Mouse (Mus musculus) bone marrow, adult 2 months (tissue): Measurements from ENCODE around the gene Mtss1l. TPM values are rescaled to one million over a fixed set of nuclear protein-coding genes. Genes with fewer than 3 reads are reported as not detected.

Source experiments
- H3K27ac ChIP-seq: fragments of 200-500 bp; 2 replicates; pipeline ENCODE4 v1.5.1; 2012; ENCODE audit warnings: low read depth, mild to moderate bottlenecking, control low read depth, inconsistent platforms, low read length; ENCODE audit not compliant: control insufficient read depth, poor library complexity, insufficient read depth
- H3K4me1 ChIP-seq: fragments of 200-500 bp; 2 replicates; pipeline ENCODE4 v1.6.1; 2011; ENCODE audit warnings: low read length; ENCODE audit not compliant: control insufficient read depth, insufficient read depth
- H3K4me3 ChIP-seq: fragments of 200-500 bp; replicated peaks from 2 replicates; pipeline ENCODE3; 2011; ENCODE audit warnings: mild to moderate bottlenecking, low read depth, low read length, control low read depth; ENCODE audit not compliant: control insufficient read depth
- CTCF ChIP-seq: fragments of 200-500 bp; IDR thresholded peaks from 2 replicates; pipeline ENCODE4 v1.5.1; 2011; ENCODE audit warnings: low read length, control low read depth; ENCODE audit not compliant: control insufficient read depth, insufficient read depth
- POLR2A ChIP-seq: fragments of 200-500 bp; IDR thresholded peaks from 2 replicates; pipeline ENCODE4 v1.6.1; 2011; ENCODE audit warnings: low read depth, mild to moderate bottlenecking, control low read depth, low read length, borderline replicate concordance; ENCODE audit not compliant: control insufficient read depth
- WGBS: fragments of 180-500 bp; shearing (Covaris S2); methylation state at CpG from one replicate; pipeline ENCODE4 v1.1.7; 2018; 5-methylcytosine and 5-hydroxymethylcytosine counted together
- polyA plus RNA-seq: library from polyadenylated mRNA; stranded (reverse); fragments of >200 nt; gene quantifications from 2 replicates; pipeline ENCODE4 v1.2.4, GENCODE M21; 2011; ENCODE audit warnings: low replicate concordance; ENCODE audit not compliant: missing spikeins, insufficient read depth, insufficient read length

Gene Mtss1l
- polyA plus RNA-seq, 1 experiment = 7.6 TPM

DNA sequence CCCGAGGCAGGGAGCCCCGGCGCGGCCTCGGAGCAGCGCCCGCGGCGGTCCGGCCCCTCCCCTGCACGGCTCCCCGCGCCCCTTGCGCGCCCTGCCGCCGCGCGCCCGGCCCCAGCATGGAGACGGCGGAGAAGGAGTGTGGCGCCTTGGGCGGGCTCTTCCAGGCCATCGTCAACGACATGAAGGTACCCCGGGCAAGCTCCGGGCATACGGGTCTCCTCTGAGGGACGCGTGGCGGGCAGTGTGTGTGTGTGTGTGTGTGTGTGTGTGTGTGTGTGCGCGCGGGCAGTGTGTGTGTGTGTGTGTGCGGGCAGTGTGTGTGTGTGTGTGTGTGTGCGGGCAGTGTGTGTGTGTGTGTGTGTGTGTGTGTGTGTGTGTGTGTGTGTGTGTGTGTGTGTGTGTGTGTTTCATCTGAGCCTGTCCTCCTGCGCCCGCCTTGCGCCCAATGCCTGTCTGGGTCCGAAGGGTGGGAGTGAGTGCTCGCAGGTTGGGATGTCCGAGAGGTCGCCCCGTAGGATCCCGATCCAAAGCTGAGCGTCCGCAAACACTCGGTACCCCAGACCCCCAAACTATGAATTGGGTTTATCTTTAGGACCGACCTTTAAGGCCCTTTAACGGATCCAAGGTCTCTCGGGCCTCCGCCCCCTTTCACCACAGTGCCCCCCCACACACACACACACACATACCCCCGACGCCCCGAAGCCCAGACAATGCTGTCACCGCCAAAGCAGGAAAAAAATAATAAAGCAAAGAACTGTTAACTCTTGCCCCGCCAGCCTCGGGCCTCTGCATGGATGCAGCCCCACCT, 534 bp downstream of the Mtss1l start:
- TF ChIP-seq POLR2A (no peak), CTCF (no peak)
- Histone ChIP-seq H3K27ac (peak overlapping the region; percentile 21; the same call in 1 of the 2 replicates), H3K4me3 (peak overlapping the region; percentile 34), H3K4me1 (no peaks in the 10 kb centered on the region)
- 6% methylated on average over 59 of the region's 59 CpGs for WGBS

DNA sequence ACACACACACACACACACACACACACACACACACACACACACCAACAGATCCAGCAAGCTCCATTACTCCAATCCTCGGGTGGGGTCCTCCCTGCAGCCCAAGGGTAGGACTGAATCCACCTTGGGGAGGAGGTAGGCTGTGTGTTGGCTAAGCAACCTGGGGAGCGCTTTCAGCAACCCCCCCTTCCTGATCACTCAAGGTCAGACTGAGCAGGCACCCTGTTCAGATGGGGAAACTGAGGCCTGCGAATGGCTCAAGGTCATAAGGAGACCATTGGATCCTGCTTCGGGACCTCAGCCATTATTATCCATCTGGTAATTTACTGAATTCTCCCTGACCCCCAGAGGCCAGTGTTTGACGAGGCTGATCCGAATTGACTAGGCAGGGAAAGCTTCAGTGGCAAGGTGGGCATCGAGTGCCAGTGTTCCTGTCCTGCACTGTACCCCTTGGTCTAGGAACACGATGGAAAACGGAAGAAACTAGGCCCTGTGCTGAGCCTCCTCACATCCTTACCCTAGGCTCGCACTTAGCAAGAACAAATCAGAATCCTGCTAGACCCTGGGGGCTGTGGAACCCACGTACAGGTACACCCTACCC, 1.2 kb downstream of the Mtss1l start:
- TF ChIP-seq CTCF (no peak), POLR2A (no peak)
- Histone ChIP-seq H3K4me3 (no peak overlapping the region), H3K27ac (no peak overlapping the region), H3K4me1 (no peaks in the 10 kb centered on the region)
- WGBS = 69% methylated on average over 11 of the region's 11 CpGs

DNA sequence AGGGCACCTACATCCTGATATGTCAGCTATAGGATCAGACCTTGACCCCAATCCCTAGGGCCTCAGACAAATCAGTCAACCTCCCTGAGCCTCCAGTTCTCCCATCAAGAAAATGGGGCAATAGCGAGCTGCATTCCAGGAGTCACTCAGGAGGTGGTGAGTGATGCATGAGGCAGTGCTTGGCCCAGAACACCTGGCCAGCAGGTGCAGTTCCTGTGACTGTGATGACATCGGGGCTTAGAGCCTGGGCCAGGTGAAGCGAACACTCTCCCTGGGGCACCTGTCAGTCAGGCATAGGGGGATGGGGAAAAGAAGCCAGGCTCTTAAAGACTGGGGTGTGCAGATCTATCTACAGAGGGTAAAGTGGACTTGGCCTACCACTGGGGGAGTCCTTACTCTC, 3.2 kb downstream of the Mtss1l start:
- Histone ChIP-seq H3K27ac (no peak overlapping the region), H3K4me1 (no peaks in the 10 kb centered on the region), H3K4me3 (no peak overlapping the region)
- TF ChIP-seq POLR2A (no peak), CTCF (no peak)
- WGBS = 84% methylated on average over 3 of the region's 3 CpGs

DNA sequence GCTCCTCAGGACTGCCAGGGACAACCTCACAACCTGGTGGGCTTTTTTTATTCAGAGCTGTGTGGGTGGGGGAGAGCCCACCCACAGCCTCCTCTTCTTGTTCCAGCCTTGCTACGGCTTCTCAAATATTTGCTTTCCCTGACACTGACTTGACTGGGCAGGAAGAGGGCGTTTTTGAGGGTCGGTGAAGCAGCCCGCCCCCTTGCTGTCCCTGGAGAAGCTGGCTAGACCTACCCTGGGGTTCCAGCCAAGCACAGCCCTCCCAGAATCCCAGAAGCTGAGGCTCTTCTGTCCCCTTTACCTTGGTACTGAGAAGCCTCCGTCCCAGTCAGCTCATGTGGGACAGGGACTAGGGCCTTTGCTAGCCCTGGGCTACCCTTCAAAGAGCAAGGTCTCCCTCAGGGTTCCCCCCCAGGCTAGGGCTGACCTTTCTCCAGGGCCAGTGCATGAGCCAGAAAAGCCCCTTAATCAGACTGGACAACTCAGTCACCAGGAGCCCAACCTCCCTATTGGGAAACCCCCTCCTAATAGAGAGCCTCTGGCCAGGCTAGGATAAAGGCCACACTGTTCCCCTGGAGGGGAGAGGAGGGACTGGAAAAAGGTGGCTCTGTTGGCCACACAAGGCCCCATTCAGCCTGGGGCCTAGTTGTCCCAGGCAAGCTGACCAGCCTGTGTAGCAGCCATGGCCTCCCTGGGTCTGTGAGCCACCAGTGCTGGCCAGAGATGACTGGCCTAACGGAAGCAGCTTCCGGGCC, 4.0 kb downstream of the Mtss1l start:
- H3K27ac ChIP-seq = no peak overlapping the region
- TF ChIP-seq CTCF (no peak), POLR2A (no peak)
- WGBS = 74% methylated on average over 7 of the region's 7 CpGs
- H3K4me1 ChIP-seq = no peaks in the 10 kb centered on the region
- H3K4me3 ChIP-seq = no peak overlapping the region

DNA sequence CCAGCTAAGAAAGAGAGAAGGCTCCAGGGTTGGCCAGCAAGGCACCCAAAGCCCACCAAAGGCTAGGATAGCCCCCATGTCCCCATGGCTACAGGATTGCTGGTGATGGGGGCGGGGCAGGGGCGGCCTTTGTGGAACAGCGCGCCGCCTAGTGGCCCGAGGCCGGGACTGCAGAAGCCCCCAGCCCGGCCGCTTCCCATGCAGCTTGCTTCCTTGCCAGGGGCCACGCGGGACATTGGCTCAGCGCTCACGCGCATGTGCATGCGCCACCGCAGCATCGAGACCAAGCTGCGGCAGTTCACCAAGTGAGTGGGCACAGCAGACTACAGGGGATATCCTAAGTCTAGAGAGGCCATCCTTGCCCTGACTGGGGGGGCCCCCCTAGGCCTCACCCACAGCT, 5.6 kb downstream of the Mtss1l start:
- TF ChIP-seq CTCF (peak; percentile 19; the same call in 1 of the 2 replicates), POLR2A (no peak)
- WGBS = 31% methylated on average over 18 of the region's 18 CpGs
- H3K4me3 ChIP-seq = no peak overlapping the region
- H3K4me1 ChIP-seq = no peaks in the 10 kb centered on the region
- no peak overlapping the region for H3K27ac ChIP-seq

DNA sequence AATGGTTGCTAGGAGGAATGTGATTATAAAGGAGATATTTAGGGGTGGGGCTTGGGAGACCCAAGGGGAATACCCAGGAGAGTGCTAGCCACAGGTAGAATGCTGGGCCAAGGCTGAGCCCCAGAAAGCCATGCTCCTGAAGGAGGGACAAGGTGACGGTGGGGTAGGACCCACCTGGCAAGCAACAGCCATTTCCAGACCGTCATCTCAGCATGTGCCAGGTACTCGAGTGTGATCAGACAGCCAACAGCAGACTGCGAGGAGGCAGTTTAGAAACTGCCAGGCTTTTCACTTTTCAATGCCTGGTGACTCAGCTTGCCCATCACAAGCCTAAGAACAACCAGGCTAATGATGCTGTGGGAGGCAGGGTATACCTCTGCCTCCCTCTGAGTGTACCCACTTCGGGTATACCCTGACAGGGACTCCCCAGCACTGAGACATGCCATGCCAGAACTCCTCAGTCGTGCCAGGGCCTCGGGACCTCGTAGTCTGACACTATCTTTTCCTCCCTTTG, 10.1 kb downstream of the Mtss1l start:
- 89% methylated on average over 8 of the region's 8 CpGs for WGBS
- H3K4me1 ChIP-seq = no peaks in the 10 kb centered on the region
- no peak overlapping the region for H3K4me3 ChIP-seq
- no peak for TF ChIP-seq POLR2A
- no peak for TF ChIP-seq CTCF
- no peak overlapping the region for H3K27ac ChIP-seq

DNA sequence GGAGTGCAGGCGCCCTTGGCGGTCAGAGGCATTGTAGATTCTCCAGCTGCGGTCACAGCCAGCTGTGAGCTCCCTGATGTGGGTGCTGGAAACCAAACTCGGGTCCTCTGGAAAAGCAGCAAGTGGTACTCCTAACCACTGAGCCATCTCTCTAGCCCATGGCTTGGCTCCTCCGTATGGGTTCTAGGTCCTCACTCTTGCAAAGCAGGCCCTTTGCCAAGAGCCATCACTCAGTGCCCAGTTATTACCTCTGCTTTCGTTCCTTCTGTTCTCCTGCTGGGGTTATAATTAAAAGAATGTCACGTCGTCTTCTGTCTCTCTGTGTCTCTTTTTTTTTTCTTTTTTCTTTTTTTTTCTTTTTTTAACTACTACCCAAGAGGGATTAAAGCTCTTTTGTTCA, 11.8 kb downstream of the Mtss1l start:
- Histone ChIP-seq H3K4me3 (no peak overlapping the region), H3K27ac (no peak overlapping the region), H3K4me1 (no peaks in the 10 kb centered on the region)
- WGBS = 80% methylated on average over 8 of the region's 8 CpGs
- no peak for TF ChIP-seq POLR2A
- no peak for TF ChIP-seq CTCF
